Mouse (Mus musculus) 416B (cell line): ENCODE results near the gene Enox1.

ENCODE experiments used
- DNase-seq: peaks from one replicate; pipeline ENCODE4 v3.0.0; 2011; ENCODE audit warnings: low read depth

Enox1 gene

DNA sequence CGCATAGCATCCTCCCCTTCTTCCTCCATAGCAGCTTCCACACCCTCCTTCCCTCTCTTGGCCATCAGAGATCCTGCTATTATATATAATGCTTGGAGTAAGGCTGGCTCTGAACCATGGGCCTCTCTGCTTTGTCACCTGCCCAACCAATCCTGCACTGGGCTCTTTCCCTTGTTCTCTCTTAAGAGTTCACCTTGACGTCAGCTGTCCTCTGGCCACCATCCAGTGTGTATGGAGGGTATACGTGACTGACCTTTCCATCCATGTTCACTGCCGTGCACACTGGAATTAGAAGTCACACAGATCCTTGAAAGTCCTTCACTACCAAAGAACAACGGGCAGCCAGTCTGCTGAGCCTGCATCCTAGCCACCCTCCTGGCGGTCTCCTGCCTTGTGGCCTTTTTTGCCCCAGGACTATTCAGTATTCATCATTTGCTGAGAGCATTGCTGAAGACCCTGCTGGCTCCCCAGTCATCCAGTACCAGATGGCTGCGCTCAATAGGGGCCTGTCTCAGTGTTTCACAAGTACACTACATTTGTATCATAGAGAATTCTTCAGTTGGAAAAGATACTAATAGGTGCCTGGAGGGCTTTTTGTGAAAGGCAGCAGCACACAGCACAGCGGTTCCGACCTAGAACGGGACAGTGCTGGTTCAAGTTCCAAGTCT is 526.5 kb downstream of the Enox1 start:
- DNase-seq: no peak

DNA sequence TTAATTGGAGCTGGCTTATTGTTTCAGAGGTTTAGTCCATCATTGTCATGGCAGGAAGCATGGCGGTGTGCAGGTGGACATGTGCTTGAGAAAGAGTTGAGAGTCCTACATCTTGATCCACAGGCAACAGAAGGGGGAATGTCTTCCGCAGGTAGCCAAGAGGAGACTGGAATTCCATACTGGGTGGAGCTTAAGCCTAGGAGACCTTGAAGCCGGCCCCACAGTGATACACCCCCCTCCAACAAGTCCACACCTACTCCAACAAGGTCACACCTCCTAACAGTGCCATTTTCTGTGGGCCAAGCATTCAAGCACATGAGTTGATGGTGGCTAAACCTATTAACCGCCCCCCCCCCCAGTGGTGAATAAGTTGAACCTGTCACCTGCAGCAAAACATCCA is 533.3 kb downstream of the Enox1 start:
- no peak for DNase-seq

DNA sequence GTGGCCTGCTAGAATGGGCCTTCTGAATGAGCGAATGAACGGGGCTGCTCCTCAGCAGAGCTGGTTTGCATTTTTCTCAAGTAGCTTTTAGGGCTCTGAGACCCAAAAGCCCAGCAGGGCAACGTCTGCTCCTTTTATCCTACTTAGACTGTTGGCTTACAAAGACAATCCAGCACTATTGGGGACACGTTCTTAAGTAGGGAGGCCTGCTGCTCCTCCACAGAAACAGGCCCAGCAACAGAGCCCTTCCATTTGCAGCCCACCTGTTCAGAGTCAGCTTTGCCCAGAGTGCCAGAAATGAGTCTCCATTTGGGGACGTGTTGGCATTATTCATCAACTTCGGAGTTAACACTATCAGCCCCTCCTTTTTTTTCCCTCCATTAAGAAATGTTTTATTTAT is 548.4 kb downstream of the Enox1 start:
- DNase-seq: no peak

DNA sequence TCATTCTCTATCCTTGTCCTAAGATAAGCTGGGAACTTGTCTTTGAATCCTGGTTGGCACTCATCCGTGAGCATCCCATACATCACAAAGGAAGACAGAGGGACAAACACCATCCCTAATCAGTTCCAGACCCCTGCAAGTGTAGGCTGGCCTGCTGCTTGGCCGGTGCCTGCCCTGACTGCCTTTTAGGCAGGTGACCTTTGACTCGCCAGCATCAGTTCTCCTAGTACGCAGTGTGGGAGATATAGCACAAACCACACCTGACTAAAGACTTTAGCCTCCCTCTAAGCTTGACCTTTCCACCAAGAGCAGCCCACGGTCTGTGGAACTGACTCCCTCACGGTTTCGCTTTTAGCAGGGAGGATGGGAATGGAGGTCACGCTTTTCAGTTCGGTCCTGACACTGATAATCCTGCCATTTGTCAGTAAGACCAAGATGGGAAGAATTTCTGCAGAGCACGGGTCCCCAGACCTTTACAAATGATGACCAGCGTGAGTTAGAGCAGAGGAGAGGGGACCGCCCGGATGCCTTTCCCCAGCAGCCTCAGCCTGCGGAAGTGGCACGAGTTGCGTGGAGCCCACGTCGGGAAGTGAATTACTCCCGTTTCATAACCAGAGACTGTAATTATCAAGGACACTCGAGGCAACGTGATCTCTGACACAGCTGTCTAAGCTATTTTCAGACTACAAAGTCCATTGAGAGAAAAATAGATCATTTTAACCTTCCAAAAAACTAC is 550.1 kb downstream of the Enox1 start:
- no peak for DNase-seq

DNA sequence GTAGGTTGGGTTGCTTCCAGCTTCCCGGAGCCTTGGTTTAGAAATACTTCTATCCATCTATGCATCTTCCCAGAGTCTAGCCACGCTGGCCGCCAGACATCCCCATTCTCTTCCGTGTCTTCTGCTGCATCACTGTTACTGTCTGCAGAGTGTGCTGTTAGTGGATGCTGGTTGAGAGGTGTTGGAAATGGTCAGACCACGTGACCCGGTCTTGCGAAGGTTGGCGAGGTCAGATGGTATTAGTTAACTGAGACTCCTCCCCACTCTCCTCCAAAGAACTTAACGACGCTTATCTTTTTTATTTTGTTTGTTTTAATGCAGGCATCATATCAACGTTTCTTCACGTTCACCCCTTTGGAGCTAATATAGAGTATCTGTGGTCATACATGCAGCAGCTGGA is 550.7 kb downstream of the Enox1 start:
- no peak for DNase-seq

DNA sequence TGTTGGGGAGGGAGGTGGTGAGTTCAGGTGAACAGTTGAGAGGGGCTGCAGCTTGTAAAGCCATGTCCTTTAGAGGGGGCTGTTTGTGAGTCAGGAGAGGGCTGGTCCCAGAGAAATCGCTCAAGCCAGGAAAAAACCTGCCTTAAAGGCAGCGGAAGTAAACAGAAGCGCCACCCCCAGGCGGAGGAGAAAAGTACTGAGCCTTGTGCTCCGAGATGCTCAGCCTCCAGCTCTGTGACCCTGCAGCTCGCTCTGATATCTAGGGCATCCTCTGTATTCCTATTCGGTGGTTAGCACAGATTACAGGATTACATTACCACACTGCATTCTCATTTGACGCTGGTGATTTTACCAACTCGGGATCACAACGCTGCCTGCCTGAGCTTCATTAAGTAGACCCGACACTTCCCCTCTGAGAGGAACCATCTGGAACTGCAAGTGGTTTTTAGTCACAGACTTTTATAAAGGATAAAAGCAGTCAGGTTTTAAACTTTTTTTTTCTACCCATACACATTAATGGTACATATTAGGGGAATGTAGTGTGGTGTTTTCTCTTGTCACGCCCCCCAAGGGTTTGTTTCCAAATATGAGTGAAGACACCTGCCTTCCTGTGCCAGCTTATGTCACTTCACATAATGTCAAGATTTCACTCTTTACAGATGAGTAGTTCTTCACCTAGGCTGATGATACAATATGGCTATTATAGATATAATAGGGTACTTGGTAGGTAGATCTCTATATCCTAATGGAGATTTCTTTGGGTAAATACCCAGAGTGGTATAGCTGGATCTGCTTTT is 552.0 kb downstream of the Enox1 start:
- DNase-seq: no peak

DNA sequence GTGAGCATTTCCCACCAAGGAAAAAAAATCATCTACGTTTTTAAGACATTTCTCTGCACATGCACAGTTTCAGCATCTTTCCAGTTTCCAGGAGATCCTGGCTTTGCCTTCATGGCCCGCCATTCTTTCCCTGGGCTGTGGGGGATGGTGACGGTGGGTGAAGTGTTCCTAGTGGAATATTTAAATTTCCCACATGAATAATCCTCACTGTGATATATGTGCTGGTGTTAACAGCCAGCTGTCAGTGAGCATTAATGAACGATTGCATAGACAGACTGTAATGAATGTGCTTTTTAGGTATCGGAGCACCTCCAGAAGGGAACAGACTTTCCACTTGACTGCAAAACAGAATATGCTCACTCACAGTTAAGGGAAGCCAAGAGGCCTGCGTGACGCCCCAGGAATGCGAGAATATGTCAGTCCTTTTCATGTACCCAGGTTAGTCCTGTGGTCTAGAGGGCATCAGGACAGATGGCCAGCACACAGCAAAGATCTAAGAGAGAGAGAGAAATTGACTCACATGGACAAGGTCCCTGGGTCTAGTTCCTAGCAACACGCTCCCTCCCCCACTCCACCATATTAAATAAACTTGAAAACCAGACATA is 558.5 kb downstream of the Enox1 start:
- DNase-seq: no peak

DNA sequence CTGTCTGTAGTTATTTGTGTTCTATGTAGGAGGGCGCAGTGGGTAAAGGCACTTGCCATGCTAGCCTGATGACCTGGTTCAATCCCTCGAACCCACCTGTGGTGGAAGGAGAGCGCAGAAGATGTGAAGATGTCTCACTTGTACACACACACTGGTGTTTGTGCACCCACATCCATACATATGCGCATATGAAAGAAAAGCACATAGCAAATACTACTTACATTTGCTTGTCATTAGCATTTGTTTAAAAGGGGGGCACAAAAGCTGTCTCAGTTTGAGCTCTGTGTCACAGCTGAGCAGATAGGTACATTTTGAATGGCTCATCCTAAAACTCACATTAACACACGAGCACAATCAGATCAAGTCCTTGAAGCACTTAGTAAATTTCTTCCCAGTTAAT is 560.4 kb downstream of the Enox1 start:
- DNase-seq: no peak

DNA sequence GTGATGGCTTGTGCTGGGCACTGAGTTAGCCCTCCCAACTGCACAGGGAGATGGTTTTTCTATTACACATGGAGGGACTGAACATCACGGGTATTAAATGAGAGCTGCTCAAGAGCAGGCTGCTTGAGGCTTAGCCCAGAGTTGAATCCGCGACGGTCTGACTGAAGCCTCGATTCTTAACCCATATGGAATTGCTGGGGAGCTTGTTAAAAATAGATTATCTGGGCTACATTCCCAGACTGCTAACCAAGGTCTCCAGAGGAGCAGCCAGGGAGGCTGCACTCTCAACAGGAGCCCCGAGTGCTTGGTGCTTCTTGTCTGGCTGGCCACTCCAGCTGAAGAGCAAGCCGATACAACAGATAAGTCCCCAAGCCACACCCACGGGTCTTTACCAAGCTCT is 562.3 kb downstream of the Enox1 start:
- DNase-seq: no peak

DNA sequence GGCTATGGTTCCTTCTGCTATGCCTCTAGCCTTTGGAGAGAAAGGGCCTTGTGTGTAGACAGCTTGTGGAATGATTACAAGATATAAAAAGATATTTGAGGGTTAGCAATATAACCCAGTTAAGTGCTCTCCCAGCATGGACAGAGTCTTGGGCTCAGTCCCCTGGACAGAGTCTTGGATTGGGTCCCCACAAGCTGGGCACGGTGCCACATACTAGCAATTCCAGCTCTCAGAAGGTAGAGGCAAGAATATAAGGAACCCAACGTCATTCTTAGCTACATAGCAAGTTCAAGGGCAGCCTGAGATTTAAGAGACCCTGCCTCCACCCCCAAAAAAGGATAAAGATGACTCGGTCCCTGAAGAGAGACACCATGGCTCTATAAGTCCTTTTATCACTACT is 581.5 kb downstream of the Enox1 start:
- DNase-seq: no peak

DNA sequence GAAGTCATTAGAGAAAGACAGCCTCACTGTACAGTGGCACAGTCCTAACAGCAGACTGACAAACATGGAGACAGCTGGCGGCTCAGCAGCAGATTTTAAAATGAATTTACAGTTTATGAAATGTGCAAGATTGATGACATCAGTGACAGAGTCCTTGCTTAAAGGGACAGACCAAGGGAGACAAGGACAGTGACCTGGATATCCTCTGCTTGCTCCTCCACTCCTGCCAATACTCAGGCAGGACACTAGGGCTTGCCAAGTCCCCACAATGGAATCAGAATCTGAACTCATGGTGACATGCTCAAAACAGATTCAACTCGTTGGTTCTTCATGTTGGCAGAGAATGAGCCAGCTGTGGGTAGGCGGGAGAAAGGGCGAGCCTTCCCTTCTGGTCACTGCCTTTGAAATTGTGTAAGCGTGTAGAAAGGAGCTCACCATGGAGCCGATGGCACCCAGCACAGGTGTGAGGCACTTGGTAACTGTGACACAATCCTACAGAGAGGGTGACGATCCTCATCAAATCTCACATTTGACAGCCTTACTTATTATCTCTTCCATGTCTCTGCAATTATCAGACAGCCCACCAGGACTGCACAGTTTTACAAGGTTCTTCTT is 582.3 kb downstream of the Enox1 start:
- DNase-seq: no peak

DNA sequence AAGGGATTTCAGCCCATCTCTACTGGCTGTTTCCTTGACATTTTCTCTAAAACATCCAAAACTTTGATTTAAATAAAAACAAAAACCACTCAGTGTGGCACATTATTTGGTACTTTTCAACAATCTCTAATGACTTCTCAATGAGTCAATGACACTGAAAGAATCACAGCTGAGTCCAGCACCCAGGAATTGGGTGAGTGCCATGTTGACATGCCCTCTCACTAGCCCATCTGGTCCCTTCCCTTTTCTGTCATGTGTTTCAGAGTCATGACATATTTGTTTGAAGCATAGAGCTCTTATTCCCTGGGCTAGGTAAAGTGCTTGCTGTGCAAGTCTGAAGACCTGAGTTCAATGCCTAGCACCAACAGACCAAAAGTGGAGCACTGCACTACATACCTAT is 582.8 kb downstream of the Enox1 start:
- DNase-seq: no peak

DNA sequence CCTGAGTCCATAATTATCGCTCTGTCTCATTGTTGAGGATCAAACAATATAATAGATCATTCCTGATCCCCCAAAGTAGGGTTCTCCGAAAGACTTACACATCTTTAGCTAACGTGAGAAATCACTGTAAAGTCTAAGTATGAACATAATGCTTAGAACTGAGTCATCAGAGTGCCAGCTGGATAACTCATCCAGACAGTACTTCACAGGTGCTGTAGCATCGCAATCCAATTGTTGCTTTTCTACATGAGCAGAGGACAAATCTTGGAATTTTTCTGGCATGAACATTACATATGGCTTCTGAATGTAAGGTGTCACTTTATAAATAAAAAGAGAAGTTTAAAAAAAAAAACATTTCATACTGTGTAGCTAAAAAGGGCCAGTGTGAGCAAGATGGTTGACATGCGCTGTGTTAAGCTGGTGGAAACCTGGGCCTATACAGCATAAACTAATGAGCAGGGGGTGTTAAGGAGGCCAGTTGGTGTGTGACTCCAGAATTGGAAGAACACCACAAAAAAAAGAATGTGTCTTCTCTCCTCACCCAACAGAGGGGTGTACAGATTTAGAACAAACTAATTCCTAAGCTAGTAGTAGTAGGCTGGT is 588.2 kb downstream of the Enox1 start:
- no peak for DNase-seq

DNA sequence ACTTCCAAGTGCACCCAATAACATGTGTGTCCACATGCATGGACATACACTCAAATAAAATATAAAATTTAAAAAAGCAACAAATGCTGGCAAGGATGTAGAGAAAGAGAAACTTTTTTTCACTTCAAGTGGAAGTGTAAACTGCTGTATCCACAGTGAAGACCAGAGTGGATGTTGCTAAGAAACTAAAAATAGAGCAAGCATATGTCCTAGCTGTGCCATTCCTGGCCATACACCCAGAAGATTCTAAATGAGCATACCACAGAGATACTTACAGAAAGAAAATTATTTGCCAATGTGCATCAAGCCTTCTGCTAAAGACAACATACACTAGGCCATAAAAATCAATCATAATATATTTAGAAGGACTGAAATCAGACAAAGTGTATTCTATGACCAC is 592.4 kb downstream of the Enox1 start:
- DNase-seq: no peak
